Mouse (Mus musculus) common myeloid progenitor, adult 5-6 weeks (primary cell): ENCODE data around the gene Six3. TPM values are rescaled to one million over a fixed set of nuclear protein-coding genes. Genes with fewer than 3 reads are reported as not detected.

Experiments used
- total RNA-seq: library from RNA; stranded (forward); fragments of 200-1000, 187-1606 nt; gene quantifications from 2 replicates; pipeline ENCODE4 v1.2.3, GENCODE M21; 2017

Gene Six3
- total RNA-seq, 1 experiment from 2014 or later, result not detected

Other genes starting within 250 kb of the Six3 start
- not detected in 2 replicates for gene Six2, start 74.7 kb downstream of the Six3 start, total RNA-seq